Mouse (Mus musculus): ENCODE results near the gene Nr2f2. TPM values are rescaled to one million over a fixed set of nuclear protein-coding genes. Genes with fewer than 3 reads are reported as not detected.

Nr2f2 gene
- polyA plus RNA-seq, 1 experiment: 13.0 TPM

GRCm38 (mm10) chr7:70336571-70337240 is 29.8 kb downstream of the Nr2f2 start:
- H3K27me3 ChIP-seq (ENCODE audit: control insufficient read depth, insufficient read depth, insufficient read length): no peaks in the 10 kb centered on the region
- no peaks in the 10 kb centered on the region for H3K36me3 ChIP-seq (ENCODE audit: control insufficient read depth, insufficient read depth)
- no peak overlapping the region for H3ac ChIP-seq (ENCODE audit: control insufficient read depth, insufficient read length, low read depth)
- no peak overlapping the region for H3K4me3 ChIP-seq (ENCODE audit: insufficient read depth, poor library complexity, severe bottlenecking)
- no peak for TF ChIP-seq CEBPB (IDR thresholded peaks at IDR 0.05; ENCODE audit: low read depth)
- no peaks in the 10 kb centered on the region for H3K79me2 ChIP-seq (ENCODE audit: control insufficient read depth, insufficient read depth)
- no peaks in the 10 kb centered on the region for H3K79me3 ChIP-seq (ENCODE audit: low read depth)

GRCm38 (mm10) chr7:70336126-70336525 is 30.4 kb downstream of the Nr2f2 start:
- H3K79me2 ChIP-seq (ENCODE audit: control insufficient read depth, insufficient read depth): no peaks in the 10 kb centered on the region
- H3K79me3 ChIP-seq (ENCODE audit: low read depth): no peaks in the 10 kb centered on the region
- H3K27me3 ChIP-seq (ENCODE audit: control insufficient read depth, insufficient read depth, insufficient read length): no peaks in the 10 kb centered on the region
- TF ChIP-seq MYOG (IDR thresholded peaks at IDR 0.05; ENCODE audit: control insufficient read depth, extremely low read depth, insufficient read length) (no peak), FOSL1 (IDR thresholded peaks at IDR 0.05; ENCODE audit: insufficient read depth, low read length, poor library complexity, severe bottlenecking) (no peak), USF1 (IDR thresholded peaks at IDR 0.05; ENCODE audit: low read depth) (no peak), CTCF (IDR thresholded peaks at IDR 0.05; ENCODE audit: control insufficient read depth, insufficient read depth, insufficient read length) (no peak), CEBPB (IDR thresholded peaks at IDR 0.05; ENCODE audit: low read depth) (no peak), MYOD1 (IDR thresholded peaks at IDR 0.05; ENCODE audit: control insufficient read depth, insufficient read length, low read depth) (no peak), MAX (IDR thresholded peaks at IDR 0.05) (no peak)
- H3ac ChIP-seq (ENCODE audit: control insufficient read depth, insufficient read length, low read depth): no peak overlapping the region
- no peak overlapping the region for H3K4me3 ChIP-seq (ENCODE audit: insufficient read depth, poor library complexity, severe bottlenecking)
- no peaks in the 10 kb centered on the region for H3K36me3 ChIP-seq (ENCODE audit: control insufficient read depth, insufficient read depth)

- no peaks in the 10 kb centered on the region for H3K36me3 ChIP-seq (ENCODE audit: control insufficient read depth, insufficient read depth)
- H3K79me2 ChIP-seq (ENCODE audit: control insufficient read depth, insufficient read depth): no peaks in the 10 kb centered on the region
- TF ChIP-seq FOSL1 (IDR thresholded peaks at IDR 0.05; ENCODE audit: insufficient read depth, low read length, poor library complexity, severe bottlenecking) (no peak), MAX (IDR thresholded peaks at IDR 0.05) (no peak)
- no peak overlapping the region for H3K4me3 ChIP-seq (ENCODE audit: insufficient read depth, poor library complexity, severe bottlenecking)
- no peaks in the 10 kb centered on the region for H3K79me3 ChIP-seq (ENCODE audit: low read depth)
- no peaks in the 10 kb centered on the region for H3K27me3 ChIP-seq (ENCODE audit: control insufficient read depth, insufficient read depth, insufficient read length)
- H3ac ChIP-seq (ENCODE audit: control insufficient read depth, insufficient read length, low read depth): no peak overlapping the region
Observed at GRCm38 (mm10) chr7:70335411-70335810, 31.1 kb downstream of the Nr2f2 start.

GRCm38 (mm10) chr7:70334836-70335235 is 31.7 kb downstream of the Nr2f2 start:
- TF ChIP-seq USF1 (IDR thresholded peaks at IDR 0.05; ENCODE audit: low read depth) (no peak), CTCF (IDR thresholded peaks at IDR 0.05; ENCODE audit: control insufficient read depth, insufficient read depth, insufficient read length) (peak; percentile 82)
- H3K79me2 ChIP-seq (ENCODE audit: control insufficient read depth, insufficient read depth): no peaks in the 10 kb centered on the region
- no peaks in the 10 kb centered on the region for H3K27me3 ChIP-seq (ENCODE audit: control insufficient read depth, insufficient read depth, insufficient read length)
- H3K36me3 ChIP-seq (ENCODE audit: control insufficient read depth, insufficient read depth): no peaks in the 10 kb centered on the region
- H3K79me3 ChIP-seq (ENCODE audit: low read depth): no peaks in the 10 kb centered on the region
- H3ac ChIP-seq (ENCODE audit: control insufficient read depth, insufficient read length, low read depth): peak overlapping the region; percentile 52
- no peak overlapping the region for H3K4me3 ChIP-seq (ENCODE audit: insufficient read depth, poor library complexity, severe bottlenecking)

GRCm38 (mm10) chr7:70333851-70334250 is 32.7 kb downstream of the Nr2f2 start:
- no peaks in the 10 kb centered on the region for H3K27me3 ChIP-seq (ENCODE audit: control insufficient read depth, insufficient read depth, insufficient read length)
- no peak overlapping the region for H3K4me3 ChIP-seq (ENCODE audit: insufficient read depth, poor library complexity, severe bottlenecking)
- no peaks in the 10 kb centered on the region for H3K36me3 ChIP-seq (ENCODE audit: control insufficient read depth, insufficient read depth)
- no peaks in the 10 kb centered on the region for H3K79me2 ChIP-seq (ENCODE audit: control insufficient read depth, insufficient read depth)
- TF ChIP-seq FOSL1 (IDR thresholded peaks at IDR 0.05; ENCODE audit: insufficient read depth, low read length, poor library complexity, severe bottlenecking) (no peak), MAX (IDR thresholded peaks at IDR 0.05) (no peak), CTCF (IDR thresholded peaks at IDR 0.05; ENCODE audit: control insufficient read depth, insufficient read depth, insufficient read length) (no peak), MYOG (IDR thresholded peaks at IDR 0.05; ENCODE audit: control insufficient read depth, extremely low read depth, insufficient read length) (no peak), CEBPB (IDR thresholded peaks at IDR 0.05; ENCODE audit: low read depth) (no peak), USF1 (IDR thresholded peaks at IDR 0.05; ENCODE audit: low read depth) (no peak), MYOD1 (IDR thresholded peaks at IDR 0.05; ENCODE audit: control insufficient read depth, insufficient read length, low read depth) (no peak)
- H3ac ChIP-seq (ENCODE audit: control insufficient read depth, insufficient read length, low read depth): no peak overlapping the region
- H3K79me3 ChIP-seq (ENCODE audit: low read depth): no peaks in the 10 kb centered on the region

- Histone ChIP-seq H3K4me3 (ENCODE audit: insufficient read depth, poor library complexity, severe bottlenecking) (no peak overlapping the region), H3ac (ENCODE audit: control insufficient read depth, insufficient read length, low read depth) (no peak overlapping the region), H3K36me3 (ENCODE audit: control insufficient read depth, insufficient read depth) (no peaks in the 10 kb centered on the region), H3K79me2 (ENCODE audit: control insufficient read depth, insufficient read depth) (no peaks in the 10 kb centered on the region), H3K27me3 (ENCODE audit: control insufficient read depth, insufficient read depth, insufficient read length) (no peaks in the 10 kb centered on the region), H3K79me3 (ENCODE audit: low read depth) (no peaks in the 10 kb centered on the region)
- TF ChIP-seq CTCF (IDR thresholded peaks at IDR 0.05; ENCODE audit: control insufficient read depth, insufficient read depth, insufficient read length) (no peak), MYOG (IDR thresholded peaks at IDR 0.05; ENCODE audit: control insufficient read depth, extremely low read depth, insufficient read length) (no peak), MYOD1 (IDR thresholded peaks at IDR 0.05; ENCODE audit: control insufficient read depth, insufficient read length, low read depth) (no peak), USF1 (IDR thresholded peaks at IDR 0.05; ENCODE audit: low read depth) (no peak), MAX (IDR thresholded peaks at IDR 0.05) (no peak), CEBPB (IDR thresholded peaks at IDR 0.05; ENCODE audit: low read depth) (no peak), FOSL1 (IDR thresholded peaks at IDR 0.05; ENCODE audit: insufficient read depth, low read length, poor library complexity, severe bottlenecking) (no peak)
Observed at GRCm38 (mm10) chr7:70332926-70333664, 33.4 kb downstream of the Nr2f2 start.

All from C2C12 (cell line).